Mouse (Mus musculus) ES-CJ7 (cell line): ENCODE measurements around the gene Man1b1.

Source experiments
- DNase-seq: peaks from one replicate; pipeline ENCODE4 v3.0.0; 2011; ENCODE audit warnings: low read depth, low spot score

The Man1b1 gene

DNA sequence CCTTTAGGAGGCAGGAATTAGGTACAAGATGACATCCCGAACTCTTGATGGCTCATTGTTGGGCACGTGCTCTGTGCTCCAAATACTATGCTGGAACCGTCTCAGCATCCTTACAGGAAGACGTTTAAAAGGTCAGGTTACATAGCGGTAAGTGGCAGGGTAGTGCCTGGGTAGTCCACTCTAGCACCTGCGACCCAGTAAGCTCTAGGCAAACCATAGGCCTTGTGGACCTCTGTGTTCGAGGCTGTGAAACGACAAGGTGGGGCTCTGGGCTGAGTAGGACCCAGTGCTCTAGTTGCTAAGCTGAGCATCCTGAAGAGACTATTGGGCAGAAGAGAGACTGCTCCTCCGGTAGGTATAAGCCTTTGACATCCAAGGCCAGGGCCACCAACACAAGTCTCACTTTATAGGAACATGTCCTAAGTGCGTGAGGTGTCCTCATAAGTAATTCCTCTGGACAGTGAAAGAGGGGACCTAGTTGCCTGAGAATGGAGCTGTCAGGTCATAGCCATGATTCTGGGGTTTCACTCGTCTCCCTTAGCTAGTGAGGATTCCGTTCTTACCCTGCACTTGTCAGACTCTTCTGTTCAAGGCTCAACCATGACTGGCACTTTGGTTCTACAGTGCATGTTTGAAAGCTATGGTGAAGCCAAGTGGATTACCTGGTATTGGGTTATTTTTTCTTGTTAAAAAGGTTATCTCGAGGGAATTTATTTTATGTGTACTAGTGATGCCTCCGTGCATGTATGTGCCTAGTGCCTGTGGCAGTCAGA, 26.4 kb upstream of the Man1b1 start:
- DNase-seq, result no peak

DNA sequence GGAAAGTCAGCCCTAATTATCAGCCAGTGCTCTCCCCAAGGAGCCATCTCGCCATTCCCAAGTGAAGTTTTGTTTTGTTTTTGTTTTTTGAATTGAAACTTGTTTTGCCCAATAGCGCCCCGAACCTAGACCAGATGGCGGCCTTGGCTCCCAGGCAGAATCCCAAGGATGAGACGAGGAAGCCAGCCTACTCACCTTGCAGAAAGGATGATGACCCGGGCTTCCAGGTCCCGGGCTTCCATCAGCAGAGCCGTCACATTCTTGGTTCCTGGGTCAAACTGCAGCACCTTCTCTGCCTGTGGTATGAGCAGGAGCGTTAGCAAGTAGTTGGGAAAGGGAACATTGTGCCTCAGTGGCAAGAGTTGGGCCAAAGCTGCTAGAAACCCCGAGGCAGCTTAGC, 22.0 kb upstream of the Man1b1 start:
- no peak for DNase-seq

DNA sequence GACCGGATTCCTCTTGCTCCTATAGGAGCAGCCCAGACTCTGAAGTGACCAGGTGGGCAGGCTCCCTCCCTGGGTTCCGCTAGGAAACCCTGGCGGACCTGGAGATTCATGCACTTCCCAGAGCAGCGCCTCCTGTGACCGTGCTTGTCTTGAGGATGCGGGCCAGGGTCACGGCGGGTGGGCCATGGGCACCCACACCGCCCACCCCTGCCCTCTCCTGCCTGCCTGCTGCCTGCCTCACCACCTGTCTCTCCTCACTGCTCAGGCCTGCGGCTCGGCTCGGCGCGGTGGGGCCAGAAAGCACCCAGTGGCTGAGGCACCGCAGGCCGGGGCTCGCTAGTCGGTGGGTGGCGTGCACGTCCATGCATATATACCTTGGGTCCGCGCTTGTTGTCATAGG, 21.2 kb upstream of the Man1b1 start:
- no peak for DNase-seq

DNA sequence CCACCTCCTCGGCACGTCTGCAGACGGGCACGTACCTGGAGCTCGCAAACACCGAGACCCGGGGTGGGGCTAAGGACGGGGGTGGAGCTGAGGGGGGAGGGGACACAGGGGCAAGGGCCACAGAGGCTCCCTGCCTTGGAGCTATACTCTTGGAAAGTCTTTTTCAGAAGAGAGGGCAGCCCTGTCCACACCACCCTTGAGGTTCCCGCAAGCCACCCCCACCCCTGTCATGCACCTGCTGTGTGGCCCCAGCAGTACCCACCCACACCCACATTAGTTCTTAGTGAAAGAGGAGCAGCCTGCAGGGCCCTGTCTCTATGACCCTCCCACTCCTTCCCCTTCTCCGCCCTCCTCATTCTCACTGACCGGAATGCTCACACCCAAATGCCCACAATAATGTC, 20.6 kb upstream of the Man1b1 start:
- DNase-seq, result peak; percentile 56

DNA sequence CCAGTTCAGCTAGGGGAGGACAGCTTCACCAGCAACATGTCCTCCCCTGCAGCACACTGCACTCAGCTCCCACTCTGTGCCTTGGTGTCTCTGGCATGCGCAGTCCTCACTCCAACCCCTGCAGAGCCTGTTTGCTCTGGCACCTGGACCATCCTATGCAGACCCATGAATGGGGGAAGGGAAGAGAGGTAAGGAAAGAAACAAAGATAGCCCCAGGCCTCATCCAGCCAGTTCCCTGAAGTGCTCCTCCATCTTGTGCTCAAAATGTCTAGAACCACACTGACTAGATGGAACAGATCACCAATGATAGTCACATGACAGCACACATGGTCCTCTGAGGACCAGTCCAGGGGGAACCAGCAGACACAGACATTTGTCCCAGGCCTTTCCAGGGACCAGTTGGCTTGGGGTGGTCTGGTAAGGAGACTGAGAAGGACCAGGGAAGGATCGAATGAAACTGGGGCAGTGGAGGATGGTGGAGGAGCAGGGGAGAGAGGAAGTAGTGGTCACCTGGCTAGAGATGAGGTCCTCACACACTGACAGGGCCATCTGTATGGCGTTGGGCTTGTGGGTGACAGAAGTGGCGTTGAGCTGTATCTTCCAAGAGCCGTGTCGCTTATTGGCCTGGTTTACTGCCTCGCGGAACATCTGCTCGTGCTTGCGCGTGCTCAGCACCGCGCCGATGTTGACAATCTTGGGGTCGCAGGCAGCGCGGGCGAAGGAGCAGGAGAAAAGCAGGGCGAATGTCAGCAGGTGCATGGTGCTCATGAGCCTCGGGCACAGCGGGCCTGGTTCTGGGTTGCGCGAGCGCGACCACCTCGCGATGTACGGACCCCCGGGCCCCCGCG, 13.8 kb upstream of the Man1b1 start:
- DNase-seq, result peak; percentile 31

DNA sequence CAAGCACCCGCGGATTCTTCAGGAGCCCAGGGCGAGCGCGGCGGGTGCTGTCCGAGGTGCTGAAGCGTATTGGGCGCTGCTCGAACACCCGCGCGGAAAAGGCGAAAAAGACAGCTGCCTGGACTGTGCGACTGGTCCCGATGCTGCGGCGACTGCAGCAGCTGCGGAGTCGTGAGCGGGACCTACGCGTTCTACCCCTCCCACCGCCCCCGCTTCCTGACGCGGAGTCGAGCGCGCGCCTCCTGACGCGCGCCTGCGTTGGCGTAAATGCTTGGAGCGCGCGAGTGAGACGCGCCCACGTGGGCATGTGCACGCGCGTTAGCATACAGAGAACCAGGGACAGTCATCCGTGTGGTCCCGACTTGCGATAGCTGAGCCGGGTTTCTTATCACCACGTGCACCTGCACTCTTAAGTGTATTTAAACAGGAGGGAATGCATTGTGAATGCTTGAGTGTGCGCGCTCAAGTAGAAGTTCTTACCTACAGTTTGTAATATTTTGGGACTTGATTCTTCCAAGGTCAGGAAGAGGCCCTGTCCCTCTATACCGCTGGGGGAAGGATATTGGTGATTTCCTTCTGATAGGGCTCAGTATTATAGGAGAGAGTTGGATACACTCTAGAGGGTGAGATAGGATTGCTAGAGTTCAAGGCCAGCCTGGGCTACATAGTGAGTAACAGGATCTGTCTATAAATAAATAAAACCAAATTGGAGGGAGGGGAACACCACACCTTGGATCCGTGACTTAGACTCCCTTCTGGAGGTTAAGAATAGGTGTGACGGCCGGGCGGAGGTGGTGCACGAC, 13.0 kb upstream of the Man1b1 start, which contains the start of gene Grin1:
Gene Grin1 (minus strand): TSS at position 217 of the 803 bp plus-strand sequence.
- peak; percentile 82 for DNase-seq

DNA sequence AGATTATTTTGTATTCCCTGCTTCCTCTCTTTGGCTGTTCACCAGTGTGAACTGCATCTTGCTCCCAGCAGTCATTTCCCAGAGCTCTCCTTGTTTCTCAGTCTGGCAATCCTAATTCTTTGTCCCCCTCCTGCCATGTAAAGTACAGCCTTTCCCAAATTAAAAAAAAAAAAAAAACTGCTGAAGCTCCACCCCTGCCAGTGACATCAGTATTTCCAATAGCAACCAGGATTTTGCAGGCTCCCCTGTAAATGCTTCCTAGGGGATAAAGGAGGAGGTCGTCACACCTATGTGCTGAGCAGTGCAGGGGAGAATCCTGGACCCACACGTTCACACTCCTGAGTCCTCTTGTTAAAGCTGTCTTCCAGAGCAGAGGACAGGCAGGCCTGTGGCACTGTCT, 12.1 kb upstream of the Man1b1 start:
- DNase-seq, result no peak

DNA sequence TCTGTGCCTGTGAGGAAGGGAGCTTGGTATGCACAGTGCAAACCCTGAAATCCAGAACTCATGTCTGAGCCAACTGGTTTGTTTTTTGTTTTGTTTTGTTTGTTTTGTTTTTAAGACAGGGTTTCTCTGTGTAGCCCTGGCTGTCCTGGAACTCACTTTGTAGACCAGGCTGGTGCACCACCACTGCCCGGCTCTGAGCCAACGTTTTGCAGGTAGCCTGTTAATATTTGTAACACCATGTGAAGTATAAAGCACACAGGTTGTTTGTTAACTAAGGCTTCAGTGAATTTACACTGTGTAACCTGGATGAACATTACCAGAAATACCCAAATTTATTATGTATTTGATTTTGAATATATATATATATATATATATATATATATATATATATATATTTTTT, 6.1 kb upstream of the Man1b1 start:
- no peak for DNase-seq

DNA sequence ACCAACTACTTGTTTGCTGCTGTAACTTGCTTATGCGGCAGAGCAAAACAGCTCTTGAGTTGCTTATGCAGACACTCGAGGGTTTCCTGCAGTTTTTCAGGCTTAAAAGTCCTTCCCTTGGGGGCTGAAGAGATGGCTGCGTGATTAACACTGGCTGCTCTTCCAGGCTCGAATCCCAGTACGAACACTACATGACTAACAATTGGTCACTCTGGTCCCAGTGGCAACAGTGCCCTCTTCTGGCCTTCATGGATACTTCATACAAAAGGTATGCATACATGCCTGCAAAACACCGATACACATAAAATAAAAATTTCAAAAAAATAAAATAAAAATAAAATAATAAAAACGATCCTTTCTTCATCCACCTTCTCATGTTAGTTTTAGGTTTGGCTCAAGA, 3.7 kb upstream of the Man1b1 start:
- DNase-seq, result peak; percentile 77

DNA sequence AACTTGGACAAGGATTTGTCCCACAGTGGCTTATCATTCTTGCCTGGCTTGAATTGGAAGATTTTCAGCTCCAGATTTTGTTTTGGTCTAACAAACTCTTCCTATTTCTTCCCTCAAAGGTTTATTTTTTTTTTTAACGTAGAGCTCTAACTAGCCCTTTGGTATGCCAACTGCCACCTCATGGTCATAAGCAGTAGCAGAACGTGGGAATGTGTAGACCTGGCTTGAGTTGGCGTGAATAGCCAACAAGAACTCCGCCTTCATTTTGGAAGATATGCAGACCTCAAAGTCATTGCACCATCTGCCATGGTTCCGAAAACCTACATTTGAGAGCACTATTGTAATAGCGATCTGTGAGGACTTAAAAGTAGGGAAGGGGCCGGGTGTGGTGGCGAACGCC, 668 bp upstream of the Man1b1 start:
- peak; percentile 43 for DNase-seq

DNA sequence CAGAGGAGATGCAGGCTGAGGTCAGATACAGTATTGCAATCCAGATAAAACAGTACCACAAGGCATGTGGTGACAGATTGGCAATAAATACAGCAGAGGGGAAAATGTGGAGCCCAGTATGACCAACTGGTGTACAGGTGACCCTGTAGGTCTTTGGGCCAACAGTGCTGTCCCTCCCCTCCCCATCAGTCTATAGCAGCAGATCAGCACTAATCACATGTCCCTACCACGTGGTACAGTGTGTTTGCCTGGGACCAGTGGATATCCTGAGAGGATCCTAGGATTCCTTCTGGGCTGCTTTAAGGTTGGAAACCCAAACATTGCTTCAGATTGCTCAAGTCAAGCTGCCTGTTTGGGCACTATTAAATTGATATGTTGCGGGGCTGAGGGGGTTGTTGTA, 1.4 kb downstream of the Man1b1 start:
- no peak for DNase-seq

DNA sequence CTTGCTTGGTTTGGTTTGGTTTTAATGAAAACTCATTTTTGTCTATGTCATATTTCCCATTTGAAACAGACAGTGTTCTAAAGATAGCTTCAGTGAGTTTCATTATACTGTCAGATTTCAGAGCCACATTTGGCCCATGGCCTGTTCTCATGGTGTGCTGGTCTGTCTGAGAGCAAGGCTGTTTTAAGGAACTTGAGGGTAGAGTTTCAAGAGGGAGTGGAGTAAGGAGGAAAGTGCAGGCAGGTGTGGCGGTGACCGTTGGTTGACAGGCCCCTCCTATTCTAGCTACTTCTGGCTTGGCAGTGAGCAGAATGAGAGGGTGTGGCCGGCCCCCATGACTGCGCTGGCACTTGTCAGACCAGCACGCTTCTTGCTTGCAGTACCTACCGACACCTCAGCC, 6.2 kb downstream of the Man1b1 start:
- DNase-seq, result no peak

DNA sequence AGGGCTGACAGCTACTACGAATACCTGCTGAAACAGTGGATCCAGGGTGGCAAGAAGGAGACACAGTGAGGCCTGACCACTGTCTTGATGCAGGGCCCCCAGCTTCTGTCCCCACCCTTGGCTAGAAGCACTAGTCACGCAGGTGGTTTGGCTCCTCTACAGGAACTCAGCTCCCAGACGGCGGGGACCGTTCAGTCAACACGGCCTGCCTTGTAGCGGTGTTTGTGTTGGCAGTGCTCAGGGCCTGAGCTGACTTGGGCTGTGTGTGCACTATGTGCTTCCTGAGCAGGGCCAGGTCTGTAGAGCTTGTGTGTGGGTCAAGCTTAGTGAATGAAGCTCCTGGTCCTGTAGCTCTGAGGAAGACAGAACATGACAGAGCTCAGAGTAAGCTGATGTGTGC, 16.0 kb downstream of the Man1b1 start:
- DNase-seq, result no peak

DNA sequence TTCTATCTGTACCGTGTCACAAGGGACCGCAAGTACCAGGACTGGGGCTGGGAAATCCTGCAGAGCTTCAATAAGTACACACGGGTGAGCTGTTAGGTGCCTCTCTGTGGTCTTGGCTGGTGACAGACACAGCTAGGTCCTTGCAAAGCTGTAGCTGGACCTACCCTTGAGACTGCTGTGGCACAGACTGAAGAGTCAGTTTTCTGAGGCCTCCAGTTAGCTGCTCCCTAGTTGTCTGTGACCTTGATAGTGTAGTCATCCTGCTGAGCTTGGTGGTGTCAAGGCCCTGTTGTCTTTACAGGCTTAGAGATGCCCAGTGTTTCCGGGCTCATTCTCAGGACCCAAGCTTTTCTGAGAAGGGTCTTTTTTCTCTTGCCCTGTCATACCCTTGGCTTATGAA, 17.4 kb downstream of the Man1b1 start:
- DNase-seq, result no peak

DNA sequence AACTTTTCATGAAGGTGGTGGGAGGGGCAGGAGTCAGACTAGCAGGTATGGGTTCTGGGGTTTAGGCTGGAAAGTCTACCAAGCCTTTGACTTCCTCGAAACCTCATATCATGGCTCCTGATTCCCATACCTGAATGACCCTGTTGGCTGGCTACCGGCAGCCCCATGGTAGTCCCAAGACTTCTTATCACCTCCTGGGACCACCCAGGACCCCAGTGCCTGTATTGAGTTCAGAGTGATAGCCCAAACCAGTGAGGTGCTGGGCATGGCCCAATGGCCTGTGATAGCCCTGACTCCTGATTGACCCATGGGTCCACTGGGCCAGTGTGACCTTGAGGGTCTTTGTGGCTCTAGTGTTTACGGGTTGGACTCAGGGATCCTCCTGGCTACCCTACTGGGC, 18.6 kb downstream of the Man1b1 start:
- no peak for DNase-seq

DNA sequence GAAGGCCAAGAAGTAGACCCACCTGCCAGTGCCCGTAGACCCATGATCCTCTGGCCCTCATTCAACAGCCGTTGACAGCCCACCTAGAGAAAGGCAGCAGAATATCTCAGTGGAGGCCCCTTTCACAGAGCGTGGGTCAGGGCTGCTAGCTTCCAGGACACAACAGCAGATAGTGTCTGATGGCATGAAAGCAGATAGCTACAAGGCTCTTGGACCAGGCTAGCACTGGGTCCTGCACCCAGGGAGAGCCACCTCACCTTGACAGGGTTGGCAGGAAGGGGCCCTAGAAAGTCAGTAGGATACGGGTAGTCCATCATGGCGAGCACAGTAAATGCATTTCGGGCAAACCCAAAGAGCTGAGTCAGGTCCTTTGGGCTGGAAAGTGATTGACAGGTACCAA, 22.1 kb downstream of the Man1b1 start:
- no peak for DNase-seq

DNA sequence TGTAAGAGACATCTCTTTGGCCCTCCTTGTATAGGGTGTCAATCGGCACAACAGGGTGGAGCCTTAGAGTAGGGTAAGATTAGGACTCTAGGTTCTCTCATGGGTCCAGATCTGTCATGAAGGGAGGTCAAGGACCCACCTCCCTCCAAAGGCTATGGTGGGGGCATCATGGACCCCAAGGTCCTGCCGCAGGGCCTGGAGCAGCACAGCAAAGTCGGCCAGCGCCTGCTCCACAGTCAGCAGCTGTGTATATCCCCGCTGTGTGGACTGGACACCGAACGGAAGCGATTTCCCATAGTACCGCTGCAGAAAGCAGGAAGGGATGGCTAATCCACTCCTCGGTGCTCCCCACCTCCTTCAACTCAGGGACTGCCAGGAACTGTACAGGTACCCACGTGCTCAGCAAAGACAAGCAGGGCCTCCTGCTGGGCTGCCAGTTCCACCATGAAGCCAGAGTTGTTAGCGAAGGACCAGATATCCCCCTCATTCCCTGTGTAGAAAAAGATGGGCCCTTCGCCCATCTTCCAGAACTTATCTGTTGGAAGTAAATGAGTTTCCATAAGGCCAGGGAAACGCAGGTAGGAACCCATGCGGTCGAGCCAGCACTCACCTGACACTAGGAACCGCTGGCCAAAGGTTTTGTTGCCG, 23.4 kb downstream of the Man1b1 start:
- no peak for DNase-seq

DNA sequence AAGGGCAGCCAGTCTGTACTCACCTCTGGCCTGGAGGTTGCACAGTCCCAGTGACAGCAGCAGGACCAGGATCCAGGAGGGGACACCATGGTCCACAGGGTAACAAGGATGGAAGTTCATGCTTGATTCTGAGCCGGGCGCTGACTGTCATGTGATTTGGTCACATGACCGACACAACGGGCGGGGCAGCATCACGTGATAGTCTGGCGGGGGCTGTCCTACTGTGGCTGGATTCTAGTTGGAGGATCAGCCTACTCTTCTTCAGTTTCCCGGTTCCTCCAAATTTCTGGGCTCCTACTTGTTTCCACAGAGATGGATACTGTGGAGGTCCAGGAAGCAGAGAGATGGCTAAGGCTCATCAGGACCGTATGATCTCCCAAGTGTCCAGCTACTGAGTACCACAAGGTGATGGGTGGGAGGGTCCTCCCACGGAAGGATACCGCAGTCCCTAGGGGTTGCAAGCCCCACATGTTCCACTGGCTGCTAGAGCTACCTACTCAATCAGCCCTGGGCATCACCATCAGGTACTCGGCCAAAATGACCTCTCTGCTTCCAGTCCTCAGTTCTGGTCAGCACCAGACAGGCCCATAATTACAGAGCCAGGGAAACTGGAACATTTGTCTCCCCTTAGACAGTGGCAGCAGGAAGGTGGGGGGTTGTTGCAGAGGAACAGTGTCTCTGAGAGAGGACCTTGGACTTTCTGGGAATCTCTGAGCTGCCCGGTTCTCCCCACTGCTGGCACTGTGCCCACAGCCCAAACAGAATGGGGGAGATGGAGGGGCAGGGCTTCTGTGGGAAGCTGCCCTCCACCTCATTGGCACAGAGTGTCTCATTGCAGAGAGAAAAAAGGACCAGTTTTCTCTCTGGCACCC, 24.3 kb downstream of the Man1b1 start, which contains the start of gene Dpp7:
Gene Dpp7 (minus strand): TSS at position 152 of the 872 bp plus-strand sequence.
- DNase-seq, result peak; percentile 92

DNA sequence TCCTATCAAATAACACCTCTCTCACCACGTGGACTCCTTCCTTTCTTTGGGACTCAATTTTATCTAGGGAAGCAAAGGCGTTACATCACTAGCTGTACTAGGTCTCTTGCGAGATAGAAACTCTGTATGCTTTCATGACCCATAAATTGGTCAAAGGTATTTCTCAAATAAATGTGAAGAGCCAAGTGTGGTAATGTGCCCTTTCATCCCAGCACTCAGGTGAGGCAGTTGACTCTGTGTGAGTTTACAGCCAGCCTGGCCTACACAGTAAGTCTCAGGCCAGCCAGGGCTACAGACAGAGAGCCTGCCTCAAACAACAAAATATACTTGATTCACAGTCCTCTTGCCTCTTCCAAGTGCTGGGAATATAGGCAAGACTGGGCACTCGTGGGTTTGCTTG, 27.7 kb downstream of the Man1b1 start:
- no peak for DNase-seq

DNA sequence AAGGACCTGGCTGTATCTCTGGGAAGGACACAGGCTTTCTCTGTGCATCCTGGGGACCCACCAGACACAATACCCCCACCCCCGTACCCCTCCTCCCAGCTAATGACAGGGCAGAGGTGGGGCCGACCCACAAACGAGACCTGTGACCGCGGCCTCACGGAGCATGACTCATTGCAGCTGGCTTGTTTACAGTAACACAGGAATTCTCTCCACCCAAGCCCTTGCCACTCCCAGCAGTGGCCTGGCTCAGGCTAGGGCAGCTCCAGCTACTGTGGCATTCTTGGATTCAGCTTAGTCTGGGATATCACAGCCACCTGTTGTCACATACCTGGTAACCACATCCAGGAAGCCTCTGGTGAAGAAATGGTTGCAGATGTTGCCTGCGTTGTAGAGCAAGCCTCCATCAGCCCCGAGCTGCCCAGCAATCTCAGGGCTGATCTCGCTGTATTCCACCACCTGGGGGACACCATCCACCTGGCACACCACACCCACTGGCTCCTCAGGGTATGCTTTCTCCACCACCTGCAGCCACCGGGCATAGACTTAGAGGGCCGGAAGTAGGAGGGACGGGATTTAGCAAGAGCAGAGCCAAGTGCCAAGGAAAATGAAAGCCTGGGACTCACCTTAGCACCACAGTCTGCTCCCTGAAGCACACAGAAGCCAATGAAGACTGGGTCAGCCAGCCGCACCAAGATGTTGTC, 31.5 kb downstream of the Man1b1 start:
- no peak for DNase-seq
